In the genomic region with DNA sequence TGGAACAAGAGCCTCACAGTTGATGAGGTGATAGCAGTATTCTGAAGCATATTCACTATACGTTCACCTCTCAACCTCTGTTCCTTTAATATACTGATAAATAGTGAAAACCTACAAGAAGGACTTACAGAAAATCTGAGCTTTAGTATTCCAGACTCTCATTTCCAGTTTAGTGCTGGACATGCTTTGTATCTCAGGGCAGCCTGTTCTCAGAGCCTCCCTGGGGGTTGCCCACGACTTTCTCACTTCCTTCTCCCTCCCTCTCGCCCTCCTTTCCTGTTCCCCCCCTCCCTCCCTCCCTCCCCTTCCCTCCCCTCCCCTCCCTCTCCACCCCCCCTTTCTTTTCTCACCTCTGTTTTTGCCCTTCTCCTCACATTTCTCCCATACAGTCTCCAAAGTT, we compare ENCODE assay signal across 25 mouse cellular contexts.
"Had no signal": no experiment of that assay in that cellular context is flagged by ENCODE, and none has a peak within 500 bp of the region (broad histone marks: within the 10 kb centered on the region; RNA-seq: fewer than 3 reads in every experiment).

No protein-coding gene starts in this region.

- H3K4me1 ChIP-seq: embryonic facial prominence, embryonic 15.5 days had no signal

- H3K27ac ChIP-seq: embryonic facial prominence, embryonic 10.5 days; embryonic facial prominence, embryonic 12.5 days; embryonic facial prominence, embryonic 13.5 days; embryonic facial prominence, embryonic 15.5 days; forebrain, embryonic 10.5 days; forebrain, embryonic 12.5 days; forebrain, embryonic 13.5 days; forebrain, embryonic 15.5 days; gastrocnemius, adult 2 months; heart, adult 2 months had no signal

- H3K4me2 ChIP-seq: embryonic facial prominence, embryonic 12.5 days; embryonic facial prominence, embryonic 13.5 days; embryonic facial prominence, embryonic 15.5 days; forebrain, embryonic 12.5 days; forebrain, embryonic 13.5 days; forebrain, embryonic 15.5 days had no signal

- H3K9ac ChIP-seq: embryonic facial prominence, embryonic 12.5 days; embryonic facial prominence, embryonic 13.5 days; embryonic facial prominence, embryonic 15.5 days; forebrain, embryonic 12.5 days; forebrain, embryonic 13.5 days; forebrain, embryonic 15.5 days; forebrain, postnatal 0 days had no signal

- H3K27me3 ChIP-seq: embryonic facial prominence, embryonic 12.5 days; embryonic facial prominence, embryonic 13.5 days; embryonic facial prominence, embryonic 15.5 days; forebrain, embryonic 12.5 days; forebrain, embryonic 13.5 days; forebrain, embryonic 15.5 days had no signal

- H3K4me3 ChIP-seq: embryonic facial prominence, embryonic 10.5 days; embryonic facial prominence, embryonic 12.5 days; embryonic facial prominence, embryonic 13.5 days; embryonic facial prominence, embryonic 15.5 days; erythroblast, embryonic 14.5 days; forebrain, embryonic 10.5 days; forebrain, embryonic 12.5 days; forebrain, embryonic 13.5 days; forebrain, embryonic 15.5 days; gastrocnemius, adult 2 months; heart, adult 2 months had no signal

- DNase-seq: cerebellum, adult 9-11 months; cerebellum, postnatal 10 days; cerebellum, postnatal 14 days; cerebellum, postnatal 25 days; cerebellum, postnatal 36 days; embryo, embryonic 11 days; forebrain, postnatal 0 days; gastrocnemius, adult 2 months; gastrocnemius, postnatal 10 days; gastrocnemius, postnatal 14 days; gastrocnemius, postnatal 25 days; gastrocnemius, postnatal 36 days; heart, adult 18-20 months; heart, adult 2 months had no signal

- ATAC-seq: forebrain, embryonic 13.5 days; forebrain, embryonic 14.5 days; forebrain, embryonic 15.5 days; forebrain, embryonic 16.5 days; forebrain, postnatal 0 days had no signal

- H3K9me3 ChIP-seq: embryonic facial prominence, embryonic 10.5 days; embryonic facial prominence, embryonic 12.5 days; embryonic facial prominence, embryonic 13.5 days; embryonic facial prominence, embryonic 15.5 days; forebrain, embryonic 10.5 days; forebrain, embryonic 12.5 days; forebrain, embryonic 13.5 days; forebrain, embryonic 15.5 days had no signal

- H3K36me3 ChIP-seq: embryonic facial prominence, embryonic 12.5 days had no signal
